Mouse (Mus musculus) stomach, embryonic 14.5 days (tissue): ENCODE results near the gene Rsg1. TPM values are rescaled to one million over a fixed set of nuclear protein-coding genes. Genes with fewer than 3 reads are reported as not detected.

ENCODE experiments used
- ATAC-seq: fragments of 200-750 bp; cut with Nextera tagmentation; 2 replicates; pipeline ENCODE4 v1.8.0; 2017; ENCODE audit warnings: low read depth, moderate TSS enrichment; ENCODE audit not compliant: insufficient number of reproducible peaks, insufficient read depth, low FRiP score
- H3K27ac ChIP-seq: fragments of 300-500 bp; sonication (generic); 2 replicates; pipeline ENCODE4 v1.5.1; 2014; ENCODE audit warnings: mild to moderate bottlenecking, low read length, moderate library complexity, mixed read lengths
- H3K27me3 ChIP-seq: fragments of 300-500 bp; sonication (generic); 2 replicates; pipeline ENCODE4 v1.6.1; 2014; ENCODE audit warnings: low read length, control low read depth, mixed read lengths; ENCODE audit not compliant: control insufficient read depth, insufficient read depth
- H3K36me3 ChIP-seq: fragments of 300-500 bp; sonication (generic); 2 replicates; pipeline ENCODE4 v1.6.1; 2014; ENCODE audit warnings: mild to moderate bottlenecking, control low read depth, low read length, moderate library complexity, mixed read lengths; ENCODE audit not compliant: control insufficient read depth, insufficient read depth
- H3K4me1 ChIP-seq: fragments of 300-500 bp; sonication (generic); 2 replicates; pipeline ENCODE4 v1.6.1; 2014; ENCODE audit warnings: low read length, control low read depth, mixed read lengths; ENCODE audit not compliant: control insufficient read depth, insufficient read depth
- H3K4me2 ChIP-seq: fragments of 300-500 bp; sonication (generic); replicated peaks from 2 replicates; pipeline ENCODE4 v1.6.1; 2014; ENCODE audit warnings: low read depth, low read length, control low read depth
- H3K4me3 ChIP-seq: fragments of 300-500 bp; sonication (generic); 2 replicates; pipeline ENCODE4 v1.5.1; 2014; ENCODE audit warnings: low read depth, low read length, control low read depth
- H3K9ac ChIP-seq: fragments of 300-500 bp; sonication (generic); replicated peaks from 2 replicates; pipeline ENCODE4 v1.6.1; 2014; ENCODE audit warnings: low read depth, mild to moderate bottlenecking, control low read depth, low read length, moderate library complexity, mixed read lengths
- H3K9me3 ChIP-seq: fragments of 300-500 bp; sonication (generic); 2 replicates; pipeline ENCODE4 v1.6.1; 2016; ENCODE audit warnings: low read depth, low read length, control low read depth; ENCODE audit not compliant: control insufficient read depth
- WGBS: fragments of 180-500 bp; shearing (Covaris S2); extraction: QIAGEN DNeasy Blood & Tissue Kit; methylation state at CpG from one replicate; pipeline ENCODE4 v1.1.7; 2014; 5-methylcytosine and 5-hydroxymethylcytosine counted together
- polyA plus RNA-seq: library from polyadenylated mRNA; unstranded; fragments of >200 nt; fragmentation: Nextera tagmentation; extraction: Ambion mirVana; gene quantifications from 2 replicates; pipeline ENCODE4 v1.2.1, GENCODE M21; 2014

Gene Rsg1
- polyA plus RNA-seq, 1 experiment from 2014 or later = 6.5 TPM

GRCm38 (mm10) chr4:141238492-141239387 lies 25.0 kb downstream of the Rsg1 start:
- no peaks in the 10 kb centered on the region for H3K9me3 ChIP-seq
- 0 out of 2 replicates have a peak, but pooled peaks cover 3% of the 10 kb centered on the region for H3K27me3 ChIP-seq
- H3K9ac ChIP-seq = no peak overlapping the region
- H3K4me2 ChIP-seq = peak overlapping the region; percentile 67
- no peak for ATAC-seq
- no peaks in the 10 kb centered on the region for H3K36me3 ChIP-seq
- 0 out of 2 replicates have a peak overlapping the region, but pooled peaks have one; percentile 48 for H3K27ac ChIP-seq
- H3K4me1 ChIP-seq = peaks cover 39% of the 10 kb centered on the region; the same call in 1 of the 2 replicates
- WGBS = 5% methylated on average over 20 of the region's 20 CpGs
- H3K4me3 ChIP-seq = peak overlapping the region; percentile 34

- H3K27ac ChIP-seq = peak within 1 kb of the TSS; percentile 59; the same call in 1 of the 2 replicates
- WGBS = 2% methylated on average over 31 of the region's 31 CpGs
- peak within 1 kb of the TSS; percentile 34 for H3K4me3 ChIP-seq
- H3K9ac ChIP-seq = no peak within 1 kb of the TSS; the same call in 1 of the 2 replicates
- 0 out of 2 replicates have a peak, but pooled peaks cover 3% of the 10 kb centered on the region for H3K27me3 ChIP-seq
- H3K4me1 ChIP-seq = peaks cover 43% of the 10 kb centered on the region
- peak; percentile 89 for ATAC-seq
- H3K9me3 ChIP-seq = no peaks in the 10 kb centered on the region
- H3K36me3 ChIP-seq = no peaks in the 10 kb centered on the region
- H3K4me2 ChIP-seq = peak within 1 kb of the TSS; percentile 67
Measured at GRCm38 (mm10) chr4:141239388-141240125, 25.8 kb downstream of the Rsg1 start, which contains the start of gene Arhgef19. Gene Arhgef19 (plus strand): TSS chr4:141239499.

DNA sequence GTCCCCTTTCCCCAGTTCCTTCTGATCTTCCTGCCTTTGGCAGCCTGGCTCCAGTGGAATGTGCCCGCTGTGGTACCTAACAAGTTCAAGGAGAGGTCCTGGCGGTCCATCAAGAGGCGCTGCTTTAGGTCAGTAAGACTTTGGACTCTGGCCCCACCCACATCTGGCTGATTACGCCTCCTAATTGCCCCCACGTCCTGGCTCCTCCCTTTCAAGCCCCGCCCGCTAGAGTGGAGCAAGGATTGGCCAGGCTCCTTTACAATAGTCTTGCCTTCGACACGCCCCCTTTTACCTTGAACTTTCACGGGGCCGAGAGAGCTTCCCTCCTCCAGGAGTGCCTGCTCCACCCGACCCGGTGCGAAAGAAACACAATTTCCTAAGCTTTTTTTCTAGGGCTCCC lies 26.9 kb downstream of the Rsg1 start:
- no peak overlapping the region for H3K9ac ChIP-seq
- H3K9me3 ChIP-seq = no peaks in the 10 kb centered on the region
- 0 out of 2 replicates have a peak, but pooled peaks cover 3% of the 10 kb centered on the region for H3K27me3 ChIP-seq
- H3K36me3 ChIP-seq = no peaks in the 10 kb centered on the region
- H3K4me1 ChIP-seq = peaks cover 51% of the 10 kb centered on the region
- WGBS = 4% methylated on average over 14 of the region's 14 CpGs
- ATAC-seq = peak; percentile 54
- H3K27ac ChIP-seq = peak overlapping the region; percentile 79
- H3K4me2 ChIP-seq = peak overlapping the region; percentile 67
- peak overlapping the region; percentile 34 for H3K4me3 ChIP-seq

DNA sequence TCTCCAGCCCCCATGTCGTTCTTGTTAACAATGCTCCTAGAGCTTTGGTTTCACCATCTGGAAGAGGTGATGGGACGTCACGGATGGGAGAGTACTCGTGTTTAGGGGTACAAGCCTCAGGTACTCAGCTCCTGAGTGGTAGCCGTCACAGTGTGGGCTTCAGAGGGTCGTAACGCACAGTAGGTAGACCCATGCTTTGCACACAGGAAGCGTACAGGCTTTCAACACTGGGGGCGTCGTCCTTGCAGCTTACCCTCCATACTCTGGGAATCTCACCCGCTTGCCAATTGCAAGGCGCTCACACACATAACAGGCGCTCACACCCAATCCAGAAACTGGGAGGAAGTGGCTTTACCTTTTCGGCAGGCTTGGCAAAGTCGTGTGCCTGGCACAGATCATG lies 28.1 kb downstream of the Rsg1 start:
- Histone ChIP-seq H3K4me3 (no peak overlapping the region), H3K4me1 (peaks cover 63% of the 10 kb centered on the region), H3K9ac (no peak overlapping the region), H3K27ac (peak overlapping the region; percentile 77; the same call in 1 of the 2 replicates), H3K36me3 (no peaks in the 10 kb centered on the region), H3K4me2 (peak overlapping the region; percentile 38), H3K27me3 (0 out of 2 replicates have a peak, but pooled peaks cover 8% of the 10 kb centered on the region), H3K9me3 (no peaks in the 10 kb centered on the region)
- ATAC-seq = no peak
- 33% methylated on average over 15 of the region's 15 CpGs for WGBS

DNA sequence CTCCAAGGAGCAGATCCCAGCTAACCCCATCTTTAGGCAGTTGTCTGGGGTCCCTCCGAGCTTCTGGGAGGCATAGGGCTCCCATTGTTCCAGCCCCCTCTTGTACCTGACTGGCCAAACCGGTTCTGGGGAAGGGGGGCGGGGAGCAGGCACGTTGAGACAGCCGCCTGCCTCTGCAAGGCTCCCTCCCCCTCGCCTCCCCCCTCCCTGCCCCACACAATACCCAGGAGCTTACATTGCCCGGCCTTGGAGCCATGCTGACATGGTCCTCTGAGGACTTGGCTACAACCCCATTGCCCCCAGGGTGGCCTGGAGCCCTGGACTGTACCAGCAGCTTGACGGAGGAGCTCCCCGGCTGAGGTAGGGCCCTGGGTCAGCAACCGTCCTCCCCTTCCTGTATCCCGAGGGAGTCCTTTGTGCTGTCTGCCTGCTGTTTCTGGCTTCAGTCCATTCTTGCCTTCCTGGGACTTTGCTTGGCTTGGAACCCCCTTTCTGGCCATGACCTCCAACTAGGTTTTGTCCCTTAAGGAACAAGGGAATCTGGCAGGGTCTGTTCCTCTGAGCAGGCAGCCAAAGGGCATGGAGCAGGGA lies 29.0 kb downstream of the Rsg1 start:
- ATAC-seq = peak; percentile 25

GRCm38 (mm10) chr4:141243636-141244035 lies 29.9 kb downstream of the Rsg1 start:
- no peaks in the 10 kb centered on the region for H3K36me3 ChIP-seq
- H3K9ac ChIP-seq = no peak overlapping the region
- WGBS = 38% methylated on average over 5 of the region's 5 CpGs
- ATAC-seq = no peak
- H3K27ac ChIP-seq = no peak overlapping the region
- 0 out of 2 replicates have a peak, but pooled peaks cover 8% of the 10 kb centered on the region for H3K27me3 ChIP-seq
- H3K9me3 ChIP-seq = no peaks in the 10 kb centered on the region
- peak overlapping the region; percentile 32 for H3K4me3 ChIP-seq
- H3K4me2 ChIP-seq = peak overlapping the region; percentile 38
- peaks cover 76% of the 10 kb centered on the region for H3K4me1 ChIP-seq

More for the DNA sequence above, 29.0 kb downstream of the Rsg1 start:
- Histone ChIP-seq H3K9me3 (no peaks in the 10 kb centered on the region), H3K9ac (peak overlapping the region; percentile 38; the same call in 1 of the 2 replicates), H3K27ac (peak overlapping the region; percentile 77; the same call in 1 of the 2 replicates), H3K4me1 (peaks cover 70% of the 10 kb centered on the region), H3K27me3 (0 out of 2 replicates have a peak, but pooled peaks cover 8% of the 10 kb centered on the region), H3K4me3 (peak overlapping the region; percentile 32), H3K4me2 (peak overlapping the region; percentile 38), H3K36me3 (no peaks in the 10 kb centered on the region)
- WGBS = 12% methylated on average over 11 of the region's 11 CpGs

GRCm38 (mm10) chr4:141244401-141244800 lies 30.6 kb downstream of the Rsg1 start:
- Histone ChIP-seq H3K9me3 (no peaks in the 10 kb centered on the region), H3K4me1 (peaks cover 69% of the 10 kb centered on the region), H3K4me3 (peak overlapping the region; percentile 22), H3K4me2 (peak overlapping the region; percentile 38), H3K9ac (peak overlapping the region; percentile 25), H3K36me3 (no peaks in the 10 kb centered on the region), H3K27ac (peak overlapping the region; percentile 72), H3K27me3 (0 out of 2 replicates have a peak, but pooled peaks cover 8% of the 10 kb centered on the region)
- WGBS = 67% methylated on average over 5 of the region's 5 CpGs
- ATAC-seq = no peak
